Mouse (Mus musculus) forebrain, embryonic 16.5 days (tissue): ENCODE data around the gene Zdhhc17. TPM values are rescaled to one million over a fixed set of nuclear protein-coding genes. Genes with fewer than 3 reads are reported as not detected.

Experiments used
- ATAC-seq: fragments of 200-750 bp; cut with Nextera tagmentation; 2 replicates; pipeline ENCODE4 v1.8.0; 2017; ENCODE audit warnings: mild to moderate bottlenecking, moderate library complexity
- H3K27ac ChIP-seq: fragments of 300-500 bp; sonication (generic); 2 replicates; pipeline ENCODE4 v1.5.1; 2014; ENCODE audit warnings: low read length, control low read depth
- H3K27me3 ChIP-seq: fragments of 300-500 bp; sonication (generic); replicated peaks from 2 replicates; pipeline ENCODE4 v1.6.1; 2014; ENCODE audit warnings: low read length; ENCODE audit not compliant: control insufficient read depth, insufficient read depth
- H3K36me3 ChIP-seq: fragments of 300-500 bp; sonication (generic); 2 replicates; pipeline ENCODE4 v1.6.1; 2014; ENCODE audit not compliant: control insufficient read depth, insufficient read depth
- H3K4me1 ChIP-seq: fragments of 300-500 bp; sonication (generic); replicated peaks from 2 replicates; pipeline ENCODE4 v1.6.1; 2014; ENCODE audit warnings: low read length; ENCODE audit not compliant: control insufficient read depth, insufficient read depth
- H3K4me2 ChIP-seq: fragments of 300-500 bp; sonication (generic); 2 replicates; pipeline ENCODE4 v1.6.1; 2014; ENCODE audit warnings: mild to moderate bottlenecking, low read length, control low read depth
- H3K4me3 ChIP-seq: fragments of 300-500 bp; sonication (generic); replicated peaks from 2 replicates; pipeline ENCODE4 v1.5.1; 2014; ENCODE audit warnings: mild to moderate bottlenecking, low read length, control low read depth
- H3K9ac ChIP-seq: fragments of 300-500 bp; sonication (generic); replicated peaks from 2 replicates; pipeline ENCODE4 v1.6.1; 2014; ENCODE audit warnings: low read depth, low read length, control low read depth
- H3K9me3 ChIP-seq: fragments of 300-500 bp; sonication (generic); 2 replicates; pipeline ENCODE4 v1.6.1; 2016; ENCODE audit warnings: low read length; ENCODE audit not compliant: control insufficient read depth
- WGBS: fragments of 180-500 bp; shearing (Covaris S2); extraction: QIAGEN DNeasy Blood & Tissue Kit; methylation state at CpG from one replicate; pipeline ENCODE4 v1.1.7; 2014; 5-methylcytosine and 5-hydroxymethylcytosine counted together
- polyA plus RNA-seq: library from polyadenylated mRNA; unstranded; fragments of >200 nt; fragmentation: Nextera tagmentation; extraction: Ambion mirVana; gene quantifications from 2 replicates; pipeline ENCODE4 v1.2.1, GENCODE M21; 2015

Gene Zdhhc17
- polyA plus RNA-seq, 1 experiment from 2014 or later = 63.6 TPM

GRCm38 (mm10) chr10:111009113-111009640 is 763 bp downstream of the Zdhhc17 start:
- Histone ChIP-seq H3K27me3 (no peaks in the 10 kb centered on the region), H3K36me3 (no peaks in the 10 kb centered on the region), H3K9me3 (no peaks in the 10 kb centered on the region), H3K4me1 (peaks cover 20% of the 10 kb centered on the region), H3K4me3 (peak overlapping the region; percentile 95), H3K9ac (peak overlapping the region; percentile 100), H3K4me2 (peak overlapping the region; percentile 62), H3K27ac (peak overlapping the region; percentile 99)
- no peak for ATAC-seq
- 0% methylated on average over 28 of the region's 28 CpGs for WGBS

GRCm38 (mm10) chr10:111007687-111008086 is 2.3 kb downstream of the Zdhhc17 start:
- no peak overlapping the region for H3K4me3 ChIP-seq
- WGBS = 61% methylated on average over 4 of the region's 4 CpGs
- no peaks in the 10 kb centered on the region for H3K9me3 ChIP-seq
- peak overlapping the region; percentile 25 for H3K4me2 ChIP-seq
- no peaks in the 10 kb centered on the region for H3K27me3 ChIP-seq
- ATAC-seq = no peak
- no peak overlapping the region for H3K9ac ChIP-seq
- no peak overlapping the region for H3K27ac ChIP-seq
- no peaks in the 10 kb centered on the region for H3K36me3 ChIP-seq
- peaks cover 20% of the 10 kb centered on the region for H3K4me1 ChIP-seq

- Histone ChIP-seq H3K27me3 (no peaks in the 10 kb centered on the region), H3K4me3 (no peak overlapping the region), H3K4me2 (no peak overlapping the region), H3K4me1 (peaks cover 20% of the 10 kb centered on the region), H3K9me3 (no peaks in the 10 kb centered on the region), H3K36me3 (no peaks in the 10 kb centered on the region), H3K27ac (no peak overlapping the region), H3K9ac (no peak overlapping the region)
- whole genome bisulfite sequencing = 74% methylated on average over 14 of the region's 14 CpGs
- no peak for ATAC-seq
Measured at GRCm38 (mm10) chr10:111005611-111006488, 4.1 kb downstream of the Zdhhc17 start.

GRCm38 (mm10) chr10:111004220-111004619 is 5.7 kb downstream of the Zdhhc17 start:
- no peak overlapping the region for H3K4me2 ChIP-seq
- no peak overlapping the region for H3K4me3 ChIP-seq
- WGBS = 97% methylated on average over 6 of the region's 6 CpGs
- no peak for ATAC-seq
- H3K9ac ChIP-seq = no peak overlapping the region
- H3K27ac ChIP-seq = no peak overlapping the region
- peaks cover 22% of the 10 kb centered on the region for H3K4me1 ChIP-seq
- no peaks in the 10 kb centered on the region for H3K9me3 ChIP-seq
- no peaks in the 10 kb centered on the region for H3K27me3 ChIP-seq
- no peaks in the 10 kb centered on the region for H3K36me3 ChIP-seq

- no peaks in the 10 kb centered on the region for H3K27me3 ChIP-seq
- H3K9me3 ChIP-seq = no peaks in the 10 kb centered on the region
- no peak overlapping the region for H3K9ac ChIP-seq
- H3K36me3 ChIP-seq = no peaks in the 10 kb centered on the region
- H3K4me2 ChIP-seq = no peak overlapping the region
- WGBS = 82% methylated on average over 5 of the region's 5 CpGs
- no peak overlapping the region for H3K27ac ChIP-seq
- H3K4me3 ChIP-seq = no peak overlapping the region
- H3K4me1 ChIP-seq = peaks cover 2% of the 10 kb centered on the region
- ATAC-seq = no peak
Measured at GRCm38 (mm10) chr10:110999201-110999600, 10.7 kb downstream of the Zdhhc17 start.

- H3K36me3 ChIP-seq = no peaks in the 10 kb centered on the region
- ATAC-seq = no peak
- no peaks in the 10 kb centered on the region for H3K27me3 ChIP-seq
- 91% methylated on average over 6 of the region's 6 CpGs for WGBS
- H3K4me2 ChIP-seq = no peak overlapping the region
- no peak overlapping the region for H3K9ac ChIP-seq
- H3K9me3 ChIP-seq = no peaks in the 10 kb centered on the region
- H3K27ac ChIP-seq = no peak overlapping the region
- peaks cover 5% of the 10 kb centered on the region for H3K4me1 ChIP-seq
- H3K4me3 ChIP-seq = no peak overlapping the region
Measured at GRCm38 (mm10) chr10:110997180-110997579, 12.8 kb downstream of the Zdhhc17 start.

GRCm38 (mm10) chr10:110994761-110995160 is 15.2 kb downstream of the Zdhhc17 start:
- Histone ChIP-seq H3K4me3 (no peak overlapping the region), H3K27ac (no peak overlapping the region), H3K4me1 (peaks cover 7% of the 10 kb centered on the region), H3K9me3 (no peaks in the 10 kb centered on the region), H3K27me3 (no peaks in the 10 kb centered on the region), H3K4me2 (no peak overlapping the region), H3K36me3 (no peaks in the 10 kb centered on the region), H3K9ac (no peak overlapping the region)
- 67% methylated on average over 5 of the region's 5 CpGs for WGBS
- no peak for ATAC-seq

- Histone ChIP-seq H3K9ac (no peak overlapping the region), H3K27me3 (no peaks in the 10 kb centered on the region), H3K4me3 (no peak overlapping the region), H3K36me3 (no peaks in the 10 kb centered on the region), H3K4me1 (0 out of 2 replicates have a peak, but pooled peaks cover 5% of the 10 kb centered on the region), H3K9me3 (no peaks in the 10 kb centered on the region), H3K27ac (no peak overlapping the region), H3K4me2 (no peak overlapping the region)
- WGBS = 54% methylated on average over 5 of the region's 5 CpGs
- no peak for ATAC-seq
Measured at GRCm38 (mm10) chr10:110993249-110993648, 16.7 kb downstream of the Zdhhc17 start.

- 32% methylated on average over 9 of the region's 9 CpGs for WGBS
- peak; percentile 49 for ATAC-seq
- Histone ChIP-seq H3K4me1 (0 out of 2 replicates have a peak, but pooled peaks cover 5% of the 10 kb centered on the region), H3K36me3 (no peaks in the 10 kb centered on the region), H3K9ac (no peak overlapping the region), H3K4me3 (no peak overlapping the region), H3K27ac (no peak overlapping the region), H3K9me3 (no peaks in the 10 kb centered on the region), H3K27me3 (no peaks in the 10 kb centered on the region), H3K4me2 (no peak overlapping the region)
Measured at GRCm38 (mm10) chr10:110992047-110992431, 17.9 kb downstream of the Zdhhc17 start.
